Mouse (Mus musculus) small intestine, adult 2 months (tissue): ENCODE measurements around the gene Ddx20. TPM values are rescaled to one million over a fixed set of nuclear protein-coding genes. Genes with fewer than 3 reads are reported as not detected.

Source experiments
- H3K27ac ChIP-seq: fragments of 200-500 bp; 2 replicates; pipeline ENCODE4 v1.5.1; 2012; ENCODE audit warnings: low read depth, low read length, control low read depth, inconsistent platforms; ENCODE audit not compliant: insufficient read depth
- H3K27me3 ChIP-seq: fragments of 200-500 bp; 2 replicates; pipeline ENCODE4 v1.6.1; 2012; ENCODE audit warnings: mild to moderate bottlenecking, moderate library complexity, low read length, inconsistent platforms; ENCODE audit not compliant: control insufficient read depth, insufficient read depth
- H3K36me3 ChIP-seq: fragments of 200-500 bp; 2 replicates; pipeline ENCODE4 v1.6.1; 2012; ENCODE audit warnings: mild to moderate bottlenecking, low read length, control low read depth, inconsistent platforms; ENCODE audit not compliant: control insufficient read depth, insufficient read depth
- H3K4me1 ChIP-seq: fragments of 200-500 bp; 2 replicates; pipeline ENCODE4 v1.6.1; 2012; ENCODE audit warnings: low read length, inconsistent platforms, mixed read lengths; ENCODE audit not compliant: control insufficient read depth, insufficient read depth, insufficient read length
- H3K4me3 ChIP-seq: fragments of 200-500 bp; 2 replicates; pipeline ENCODE4 v1.5.1; 2012; ENCODE audit warnings: low read depth, mild to moderate bottlenecking, control low read depth, inconsistent platforms, low read length, moderate library complexity
- CTCF ChIP-seq: fragments of 200-500 bp; IDR thresholded peaks from 2 replicates; pipeline ENCODE4 v1.5.1; 2012; ENCODE audit warnings: low read depth, mild to moderate bottlenecking, control low read depth, inconsistent platforms, low read length, moderate library complexity, mixed read lengths; ENCODE audit not compliant: insufficient replicate concordance, insufficient read length; ENCODE audit errors: extremely low read depth
- POLR2A ChIP-seq: fragments of 200-500 bp; IDR thresholded peaks from 2 replicates; pipeline ENCODE4 v1.6.1; 2012; ENCODE audit warnings: low read depth, mild to moderate bottlenecking, control low read depth, inconsistent platforms, low read length, moderate library complexity
- WGBS: fragments of 180-500 bp; shearing (Covaris S2); methylation state at CpG from one replicate; pipeline ENCODE4 v1.1.7; 2018; 5-methylcytosine and 5-hydroxymethylcytosine counted together
- polyA plus RNA-seq: library from polyadenylated mRNA; depleted of rRNA; stranded (reverse); fragments of >200 nt; gene quantifications from 2 replicates; pipeline ENCODE4 v1.2.3, GENCODE M21; 2012; rRNA removed

The Ddx20 gene
- polyA plus RNA-seq, 1 experiment: 15.8 TPM

GRCm38 (mm10) chr3:105642186-105642585 lies 45.2 kb downstream of the Ddx20 start:
- no peak overlapping the region for H3K27ac ChIP-seq
- H3K27me3 ChIP-seq: no peaks in the 10 kb centered on the region
- WGBS: 17% methylated on average over 1 of the region's 1 CpGs
- H3K4me1 ChIP-seq: no peaks in the 10 kb centered on the region
- TF ChIP-seq POLR2A (no peak), CTCF (no peak)
- H3K36me3 ChIP-seq: no peaks in the 10 kb centered on the region
- H3K4me3 ChIP-seq: no peak overlapping the region

- no peaks in the 10 kb centered on the region for H3K4me1 ChIP-seq
- H3K36me3 ChIP-seq: no peaks in the 10 kb centered on the region
- H3K4me3 ChIP-seq: no peak overlapping the region
- no peaks in the 10 kb centered on the region for H3K27me3 ChIP-seq
- TF ChIP-seq POLR2A (no peak), CTCF (no peak)
- H3K27ac ChIP-seq: no peak overlapping the region
- WGBS: 70% methylated on average over 3 of the region's 3 CpGs
Measured at GRCm38 (mm10) chr3:105633021-105633420, 54.4 kb downstream of the Ddx20 start.

- WGBS: 62% methylated on average over 2 of the region's 2 CpGs
- H3K27me3 ChIP-seq: no peaks in the 10 kb centered on the region
- TF ChIP-seq CTCF (no peak), POLR2A (no peak)
- no peaks in the 10 kb centered on the region for H3K36me3 ChIP-seq
- no peak overlapping the region for H3K4me3 ChIP-seq
- H3K4me1 ChIP-seq: no peaks in the 10 kb centered on the region
- no peak overlapping the region for H3K27ac ChIP-seq
Measured at GRCm38 (mm10) chr3:105632296-105632695, 55.1 kb downstream of the Ddx20 start.

Other genes starting within 250 kb of the Ddx20 start
- gene Kcnd3, start 235.2 kb downstream of the Ddx20 start, polyA plus RNA-seq: 1.5 and 2.5 TPM in 2 replicates
- gene Inka2, start 17.0 kb upstream of the Ddx20 start, polyA plus RNA-seq: 0.80 and 0.91 TPM in 2 replicates
- gene Rap1a, start 113.8 kb upstream of the Ddx20 start, polyA plus RNA-seq: 0.25 and 0.89 TPM in 2 replicates
- gene Adora3, start 183.3 kb upstream of the Ddx20 start, polyA plus RNA-seq: 0.39 and 0.41 TPM in 2 replicates
- gene Tmigd3, start 183.3 kb upstream of the Ddx20 start, polyA plus RNA-seq: 0.94 and 1.1 TPM in 2 replicates
- 0.81 and 1.8 TPM in 2 replicates for gene I830077J02Rik, start 245.1 kb upstream of the Ddx20 start, polyA plus RNA-seq